Mouse (Mus musculus): ENCODE measurements at regions not wholly inside any gene's neighbourhood (a gene's known extent, or its start where the extent isn't known, plus 50 kb on each side); places are given as distances from the start of the nearest gene placed in this dataset.

DNA sequence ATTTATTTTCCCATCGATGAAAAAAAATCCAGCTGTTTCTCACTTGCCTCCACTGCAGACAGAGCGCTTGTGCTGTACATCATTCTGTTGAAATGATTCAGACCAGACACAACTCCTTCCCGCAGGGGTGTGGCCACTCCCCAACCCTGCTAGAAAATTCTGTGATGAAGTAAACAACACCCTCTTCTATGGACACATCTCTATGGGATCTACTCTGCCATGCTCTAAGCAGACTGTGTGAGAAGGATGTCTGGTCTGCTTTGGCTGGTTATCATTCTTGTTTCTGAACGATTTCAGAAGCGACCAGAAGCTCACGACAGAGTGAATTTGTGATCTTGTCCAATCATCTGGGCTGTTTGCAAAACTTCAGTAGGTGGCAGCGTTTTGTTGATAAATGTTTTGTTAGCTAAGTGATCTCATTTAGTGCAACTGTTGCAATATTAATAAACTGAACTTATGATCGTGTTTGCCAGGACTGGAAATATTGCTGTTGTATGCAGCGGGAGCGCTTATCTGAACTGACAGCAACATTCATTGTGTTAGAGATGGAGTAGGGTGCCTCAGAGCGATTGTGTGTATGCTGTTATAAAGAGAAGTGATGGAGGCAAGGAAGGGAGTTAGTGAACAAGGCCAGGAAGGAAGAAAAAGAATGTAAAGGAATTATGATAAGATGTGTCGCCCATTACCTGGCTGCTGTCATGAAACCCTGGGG is 605.2 kb upstream of the Nox3 start:
- DNase-seq, result no peak

DNA sequence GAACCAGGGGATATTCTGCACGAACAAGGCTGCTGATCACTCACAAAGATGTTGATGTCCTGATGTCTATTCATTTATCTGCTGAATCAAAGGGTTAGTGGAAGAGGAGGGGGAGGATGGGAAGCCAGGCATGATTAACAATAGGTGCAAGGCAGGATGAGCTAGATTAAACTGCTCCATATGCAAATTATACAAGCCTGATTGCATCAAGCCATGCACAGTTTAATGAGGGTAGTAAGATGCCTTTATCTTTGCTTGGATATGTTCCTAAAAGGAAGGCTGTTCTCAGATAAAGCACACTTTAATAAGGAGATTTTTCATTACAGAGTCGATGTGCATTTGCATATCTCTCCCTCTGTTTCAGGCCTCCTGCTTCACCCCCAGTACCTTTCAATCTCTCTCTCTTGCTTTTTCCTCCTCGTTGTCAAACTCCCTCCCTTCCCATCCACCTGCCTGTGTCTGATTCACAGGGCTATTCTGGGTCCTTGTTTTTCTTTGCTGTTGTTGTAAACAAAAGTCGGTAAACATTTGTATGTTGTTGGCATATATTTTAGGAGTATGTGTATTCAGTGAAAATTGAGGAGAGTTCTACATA is 615.8 kb upstream of the Nox3 start:
- no peak for DNase-seq

DNA sequence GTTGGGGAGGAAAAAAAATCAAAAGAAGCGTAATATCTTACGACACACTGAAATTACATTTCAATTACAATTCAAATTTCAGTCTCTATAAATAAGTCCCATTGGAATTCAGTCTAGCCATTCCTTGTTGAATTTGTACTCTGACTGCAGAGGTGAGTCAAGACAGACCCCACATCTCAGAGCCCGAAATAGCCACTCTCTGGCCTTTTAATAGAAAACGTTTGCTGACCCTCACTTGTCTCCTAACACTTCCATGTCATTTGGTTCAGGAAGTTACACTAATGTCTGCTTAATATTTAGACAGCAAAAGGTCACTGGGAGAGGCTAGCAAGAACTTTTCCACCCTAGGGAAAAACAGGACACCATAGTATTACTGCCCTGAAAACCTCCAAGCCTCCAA is 623.1 kb upstream of the Nox3 start:
- no peak for DNase-seq

DNA sequence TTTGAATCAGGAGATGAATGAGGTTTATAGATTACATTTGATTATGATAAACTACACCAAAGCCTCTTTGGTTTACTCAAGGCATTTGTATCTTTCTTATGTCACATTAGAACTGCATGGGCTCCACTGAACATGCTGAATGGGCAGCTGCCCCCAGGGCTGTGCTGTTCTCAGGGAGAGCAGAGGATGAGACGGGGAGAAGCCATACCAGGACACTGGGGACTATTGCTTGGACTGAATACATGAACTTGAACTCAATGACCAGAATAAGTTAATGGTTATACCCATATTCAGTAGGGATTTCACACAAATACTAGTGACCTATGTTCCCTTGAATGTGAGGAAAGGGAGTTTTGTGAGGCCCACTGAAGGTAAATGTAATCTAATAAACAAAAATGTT is 632.7 kb upstream of the Nox3 start:
- no peak for DNase-seq

DNA sequence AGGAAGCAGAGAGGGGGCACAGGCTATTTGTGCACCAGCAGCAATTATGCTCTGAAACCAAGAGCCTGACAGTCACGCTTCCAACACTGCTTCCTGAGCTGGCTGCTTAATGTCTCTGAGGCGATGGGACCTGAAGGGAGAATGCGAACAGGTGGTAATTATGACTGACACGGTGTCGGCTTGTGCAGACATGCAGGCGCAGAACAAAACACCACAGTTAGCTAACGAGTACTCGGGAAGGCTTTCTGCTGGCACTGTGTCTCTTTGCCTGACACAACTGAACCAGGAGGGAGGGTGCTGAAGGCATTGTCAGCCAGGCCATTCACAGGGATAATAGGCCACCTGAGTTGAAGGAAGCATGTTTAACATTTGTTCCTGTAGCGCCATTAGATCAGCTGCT is 635.6 kb upstream of the Nox3 start:
- no peak for DNase-seq

DNA sequence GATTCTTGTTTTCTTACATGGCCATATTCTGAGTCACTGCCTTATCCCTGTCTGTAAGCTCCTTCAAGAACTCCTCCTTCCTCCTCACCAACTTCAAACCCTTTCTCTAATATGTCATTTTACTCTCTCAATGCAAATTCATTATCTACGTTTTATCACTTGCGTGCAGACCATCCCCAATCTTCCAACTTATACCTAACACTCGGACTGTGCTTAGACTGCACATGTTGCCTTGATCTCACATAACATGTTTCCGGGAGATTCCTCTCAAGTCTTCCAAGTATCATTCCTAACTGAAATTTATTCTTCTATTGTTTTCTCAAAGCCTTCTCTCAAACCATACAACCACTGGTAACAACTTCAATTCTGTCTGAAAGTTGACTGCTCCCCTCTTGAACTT is 637.0 kb upstream of the Nox3 start:
- DNase-seq, result no peak

DNA sequence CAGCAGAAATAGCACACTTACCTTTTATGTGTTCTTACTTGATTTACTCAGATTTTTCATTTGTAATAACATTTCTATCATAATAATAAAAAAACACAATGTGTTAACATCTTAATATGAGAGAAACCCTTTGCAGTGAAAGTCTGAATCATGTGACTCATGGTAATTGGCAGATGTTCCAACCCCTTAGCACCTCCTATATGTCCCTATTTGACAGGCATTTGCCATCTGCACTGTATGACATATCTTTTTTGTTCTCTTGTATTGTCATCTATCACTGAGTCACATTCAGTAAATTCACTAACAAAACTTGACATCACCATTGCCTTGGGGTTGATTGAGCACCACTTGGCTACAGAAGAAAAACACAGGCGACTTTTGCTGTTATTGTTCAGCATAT is 641.1 kb upstream of the Arid1b start:
- DNase-seq, result no peak

DNA sequence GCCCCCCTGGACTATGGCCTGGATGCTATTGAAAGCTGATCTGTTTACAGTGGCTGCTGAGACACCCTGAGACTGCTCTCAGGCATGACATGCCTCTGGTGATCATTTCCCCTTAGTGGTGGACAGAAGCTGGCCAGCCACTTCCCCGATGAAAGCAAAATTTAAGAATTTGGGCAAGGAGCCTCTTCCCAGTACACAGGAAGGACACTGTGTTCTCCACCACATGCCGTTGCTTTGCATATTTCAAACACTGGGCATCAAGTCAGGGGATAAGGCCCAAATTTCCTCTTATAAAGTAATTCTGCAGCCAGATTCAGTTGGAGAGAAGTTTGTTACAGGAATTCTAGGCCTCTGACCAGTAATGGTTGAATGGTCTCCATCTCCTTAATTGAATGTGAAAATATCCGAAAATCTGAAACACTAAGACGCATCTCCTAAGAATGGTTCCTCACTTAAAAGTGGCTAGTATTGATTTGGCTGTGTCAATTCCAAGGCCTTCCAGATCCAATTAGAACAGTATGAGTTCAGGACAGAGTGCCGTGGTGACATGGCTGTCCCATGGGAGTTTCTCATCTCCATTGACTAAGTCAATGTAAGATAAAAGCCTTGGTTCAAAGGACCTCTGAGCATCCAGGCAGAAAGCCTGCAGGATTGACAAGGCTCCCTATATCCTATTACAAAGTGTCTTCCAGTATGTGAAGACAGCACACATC is 638.5 kb upstream of the Arid1b start:
- DNase-seq, result no peak

DNA sequence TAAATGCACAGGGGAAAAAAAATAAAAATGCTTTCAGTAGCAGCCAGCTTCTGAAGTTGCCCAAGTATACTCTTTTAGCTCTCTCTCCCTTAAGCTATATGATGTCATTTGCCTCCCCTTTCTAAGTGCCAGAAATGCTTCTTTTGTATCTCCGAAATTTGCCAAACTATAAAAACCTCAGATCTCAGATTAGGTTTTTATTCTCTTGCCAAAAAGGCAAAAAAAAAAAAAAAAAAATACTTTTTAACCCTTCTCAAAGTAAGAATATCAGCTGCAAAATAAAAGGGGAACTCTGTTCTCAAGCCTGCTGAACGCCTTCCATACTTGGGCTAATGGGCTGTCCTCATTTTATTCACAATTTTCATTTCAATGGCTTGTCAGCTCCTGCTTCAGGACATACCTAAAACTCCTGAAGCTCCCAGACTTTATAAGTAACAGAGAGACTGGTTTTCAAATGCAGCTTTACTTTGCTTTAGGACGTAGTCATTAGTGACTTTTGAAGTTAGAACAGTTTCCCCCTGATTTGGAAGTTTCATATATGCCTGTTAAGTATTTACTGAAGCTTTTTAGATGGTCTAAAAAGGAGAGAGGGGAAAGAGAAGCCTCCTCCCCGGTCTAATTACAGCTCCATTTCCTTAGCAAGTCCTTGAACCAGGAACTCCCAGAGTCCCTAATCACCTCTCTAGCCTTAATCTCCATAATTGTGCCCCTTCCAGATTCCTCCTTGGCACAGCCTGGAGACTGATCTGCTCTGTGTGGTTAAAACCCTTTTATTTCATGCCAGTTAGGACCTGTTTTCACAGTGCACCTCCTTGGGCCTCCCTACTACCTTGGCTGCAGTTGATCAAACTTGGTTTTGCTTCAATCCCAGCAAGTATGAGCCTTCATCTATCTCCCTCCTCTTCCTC is 633.5 kb upstream of the Arid1b start:
- no peak for DNase-seq

DNA sequence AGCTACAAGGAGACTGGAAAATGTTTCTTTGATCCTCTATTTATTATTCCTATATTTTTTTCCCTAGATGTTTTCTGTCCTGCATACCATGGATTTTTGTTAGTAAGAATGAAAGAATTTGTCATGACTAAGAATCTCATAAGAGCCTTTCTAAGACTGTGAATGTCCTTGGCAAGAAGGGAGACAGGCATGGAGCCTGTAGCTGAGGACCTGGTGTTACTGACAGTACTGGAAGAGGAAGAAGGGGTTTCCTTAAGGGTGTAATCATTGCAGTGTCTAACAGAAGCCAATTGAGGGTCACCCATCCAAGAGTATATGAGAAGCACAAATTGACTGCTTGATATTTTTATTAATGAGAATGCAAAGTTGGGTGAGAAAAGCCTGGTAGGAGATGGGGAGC is 628.3 kb upstream of the Arid1b start:
- no peak for DNase-seq

DNA sequence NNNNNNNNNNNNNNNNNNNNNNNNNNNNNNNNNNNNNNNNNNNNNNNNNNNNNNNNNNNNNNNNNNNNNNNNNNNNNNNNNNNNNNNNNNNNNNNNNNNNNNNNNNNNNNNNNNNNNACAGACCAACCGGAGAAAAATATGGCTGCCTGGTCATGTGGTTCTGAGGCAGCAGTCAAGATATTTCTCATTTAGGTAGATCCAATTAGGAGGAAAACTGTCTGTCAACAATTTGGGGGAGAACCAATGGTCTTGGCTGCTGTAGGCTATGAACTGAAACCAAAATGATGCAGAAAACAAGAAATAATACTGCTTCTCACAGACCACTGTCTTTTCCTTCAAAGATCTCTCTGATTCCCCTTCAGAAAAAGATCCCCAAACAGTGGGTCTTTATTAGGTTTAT is 613.7 kb upstream of the Arid1b start:
- DNase-seq, result no peak

DNA sequence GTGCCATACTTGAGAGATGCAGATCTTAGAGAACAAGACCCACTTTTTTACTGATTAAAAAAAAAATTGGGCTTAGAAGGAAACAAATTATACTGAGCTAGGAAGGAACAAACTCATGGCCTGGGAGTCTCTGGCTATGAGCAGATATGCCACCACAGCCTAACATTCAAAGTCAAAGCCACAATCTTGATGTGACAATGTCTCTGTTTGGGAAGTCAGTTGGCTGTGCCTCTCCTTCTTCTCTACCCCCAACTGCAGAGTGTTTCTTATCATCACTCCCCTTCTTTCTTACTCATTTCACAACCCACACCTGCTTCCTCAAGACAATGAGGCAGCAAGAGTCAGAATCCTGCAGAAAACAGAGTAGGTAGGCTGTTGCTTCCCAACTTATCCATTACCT is 613.3 kb upstream of the Arid1b start:
- no peak for DNase-seq

DNA sequence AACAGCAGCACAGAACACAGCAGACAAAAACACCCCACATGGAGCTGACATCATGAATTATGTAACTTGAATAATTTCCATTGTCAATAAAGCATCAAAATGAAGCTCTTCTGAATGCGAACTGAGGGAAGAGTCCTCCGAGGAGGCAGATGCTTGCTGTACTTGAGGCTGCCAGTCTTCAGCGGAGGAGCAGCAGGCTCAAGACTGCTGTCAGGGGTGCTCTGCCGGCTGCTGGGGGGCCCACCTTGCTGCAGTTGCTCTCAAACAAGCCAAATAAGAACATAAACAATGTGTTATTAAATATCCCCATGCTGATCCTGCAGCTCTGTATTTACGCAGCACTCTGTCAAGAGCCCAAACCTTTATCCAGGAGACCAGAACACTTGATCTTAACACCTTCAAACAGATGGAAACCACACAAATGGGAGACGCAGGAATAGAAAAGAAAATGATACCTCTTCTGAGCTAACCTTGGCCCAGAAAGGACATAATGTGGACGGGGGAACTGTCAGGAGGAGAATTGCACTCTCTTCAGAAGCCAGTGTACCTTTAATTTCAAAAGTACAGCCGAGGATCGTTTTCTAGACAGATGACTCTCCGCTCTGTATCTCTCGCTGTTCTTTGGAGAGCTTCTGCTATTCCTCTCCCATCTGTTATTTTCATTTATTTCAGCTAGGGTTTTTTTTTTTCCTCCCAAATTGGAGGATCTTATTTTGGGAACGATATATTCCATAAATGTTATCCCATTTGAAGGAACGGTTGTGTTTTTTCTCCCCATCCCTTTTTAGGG is 612.0 kb upstream of the Arid1b start:
- no peak for DNase-seq

DNA sequence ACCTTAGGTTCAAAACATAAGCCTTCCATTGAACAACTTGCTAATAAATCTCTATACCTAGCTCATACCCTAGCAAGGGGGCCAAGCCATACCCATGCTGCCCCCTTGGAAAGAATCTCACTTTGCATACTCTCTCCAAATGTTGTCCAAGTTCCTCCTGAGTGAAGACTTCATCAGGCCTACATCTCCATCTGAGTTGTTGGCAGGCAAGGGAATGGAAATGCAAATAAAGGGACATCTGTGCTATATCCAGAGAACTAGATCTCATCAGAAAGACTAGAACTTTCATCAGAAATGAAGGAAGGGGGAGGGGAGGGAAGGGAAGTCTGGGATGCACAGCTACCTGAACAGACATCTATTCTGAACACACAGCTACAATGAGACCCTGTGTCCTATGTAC is 611.4 kb upstream of the Arid1b start:
- DNase-seq, result no peak

DNA sequence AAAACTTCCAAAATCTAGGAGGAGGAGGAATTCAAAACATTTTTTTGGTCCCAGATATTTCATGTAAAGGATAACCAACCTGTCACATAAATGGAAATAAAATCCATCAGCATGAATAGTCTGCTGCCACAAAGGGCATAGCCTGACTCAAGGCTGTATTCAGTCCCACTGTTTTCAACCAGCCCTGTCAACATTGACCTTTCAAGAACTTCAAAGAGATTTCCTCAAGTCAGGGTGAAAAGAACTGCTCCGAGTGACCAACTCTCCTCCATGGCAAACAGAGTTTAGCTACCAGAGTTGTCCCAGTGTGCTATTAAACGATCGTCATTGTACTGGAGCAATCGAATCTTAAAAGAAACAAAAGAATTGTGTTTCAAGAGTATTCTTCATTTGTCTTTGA is 606.5 kb upstream of the Arid1b start:
- DNase-seq, result no peak

DNA sequence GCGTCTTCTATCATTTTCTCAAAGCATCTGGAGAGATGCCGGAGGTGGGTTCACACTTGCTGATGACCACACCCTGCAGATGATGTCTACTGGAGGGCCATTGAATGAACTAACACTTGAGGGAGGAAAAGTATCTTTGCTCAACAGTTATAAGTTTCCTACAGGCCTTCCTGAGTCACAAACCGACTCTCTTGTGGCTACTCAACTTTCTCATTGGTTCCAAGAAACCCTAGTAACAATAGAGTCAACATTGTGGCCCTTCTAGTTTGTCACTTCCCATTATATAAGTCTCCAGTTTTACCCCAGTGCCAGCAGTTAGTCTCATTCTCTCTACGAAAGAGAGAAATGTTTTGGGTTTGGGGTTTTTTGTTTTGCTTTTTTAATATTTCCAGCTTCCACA is 604.1 kb upstream of the Arid1b start:
- no peak for DNase-seq

DNA sequence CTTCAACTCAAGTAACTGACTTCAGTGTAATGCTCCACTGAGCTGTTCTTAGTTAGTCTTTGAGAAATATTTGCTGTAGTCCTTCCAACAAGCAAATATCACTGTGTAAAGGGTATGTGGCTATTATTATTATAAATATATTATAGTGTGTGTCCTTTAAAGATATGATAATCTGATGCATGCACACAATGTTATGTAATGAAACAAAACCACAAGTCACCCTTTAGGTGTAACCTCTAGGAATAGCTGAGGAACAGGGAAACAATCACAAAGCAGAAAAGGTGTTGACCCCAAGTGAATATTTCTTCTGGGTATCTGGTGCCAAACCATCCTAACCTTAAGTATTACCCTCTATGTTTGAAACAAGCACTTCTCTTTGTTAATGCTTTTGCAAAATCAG is 603.6 kb upstream of the Arid1b start:
- DNase-seq, result no peak

DNA sequence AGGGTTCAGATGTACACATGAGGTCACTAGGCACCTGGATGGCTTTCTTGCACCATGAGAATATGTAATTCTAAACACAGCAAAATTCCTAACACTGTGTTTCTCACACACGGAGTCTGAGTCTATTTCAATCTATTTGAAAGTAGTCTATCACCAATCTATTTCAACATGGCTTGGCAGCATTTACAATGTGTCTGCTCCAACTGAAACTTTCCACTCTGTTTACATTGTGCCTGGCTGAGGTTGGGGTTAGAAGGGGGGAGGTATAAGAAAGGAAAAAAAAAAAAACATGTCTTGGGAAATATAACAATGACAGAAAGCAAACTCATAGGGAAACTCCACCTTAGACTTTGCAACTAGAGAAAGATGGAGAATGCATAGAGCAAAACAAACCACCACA is 602.9 kb upstream of the Arid1b start:
- DNase-seq, result no peak

DNA sequence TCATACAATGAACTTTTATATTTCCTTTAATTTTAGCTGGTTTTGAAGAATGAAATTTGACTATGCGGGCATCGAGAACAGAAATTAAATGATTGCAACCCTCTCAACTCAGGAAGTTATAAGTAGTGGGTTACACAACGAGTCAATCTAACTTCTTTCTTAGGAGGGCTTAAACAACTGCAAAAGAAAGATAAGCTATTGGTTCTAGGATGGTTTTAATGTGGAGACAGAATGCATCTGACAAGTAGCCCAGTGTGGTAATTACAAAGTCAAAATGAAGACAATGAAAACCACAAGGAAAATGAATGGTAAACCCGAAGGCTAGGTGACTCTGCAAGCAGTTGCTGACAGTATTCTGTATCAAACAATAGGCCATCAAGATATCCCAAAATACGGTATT is 598.0 kb upstream of the Arid1b start:
- no peak for DNase-seq

DNA sequence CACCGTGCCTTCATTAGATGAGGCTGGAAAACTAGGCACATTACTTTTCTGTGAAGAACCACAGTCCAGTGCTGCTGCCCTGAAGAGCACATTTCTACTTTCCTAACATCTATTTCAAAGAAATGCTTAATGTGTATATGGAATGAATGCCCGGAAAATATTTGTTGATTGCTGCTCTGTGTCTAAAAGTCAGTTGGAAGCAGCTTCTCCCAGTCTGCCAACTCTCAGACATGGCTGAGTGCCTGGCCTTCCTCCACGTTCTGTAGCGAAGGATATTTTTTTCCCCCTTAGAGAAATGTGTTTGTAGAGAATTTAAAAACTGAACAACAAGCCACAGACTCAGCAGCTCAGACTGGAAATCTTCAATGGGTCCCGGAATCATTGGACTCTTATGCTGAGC is 576.4 kb upstream of the Arid1b start:
- peak; percentile 6 to 35 for DNase-seq

DNA sequence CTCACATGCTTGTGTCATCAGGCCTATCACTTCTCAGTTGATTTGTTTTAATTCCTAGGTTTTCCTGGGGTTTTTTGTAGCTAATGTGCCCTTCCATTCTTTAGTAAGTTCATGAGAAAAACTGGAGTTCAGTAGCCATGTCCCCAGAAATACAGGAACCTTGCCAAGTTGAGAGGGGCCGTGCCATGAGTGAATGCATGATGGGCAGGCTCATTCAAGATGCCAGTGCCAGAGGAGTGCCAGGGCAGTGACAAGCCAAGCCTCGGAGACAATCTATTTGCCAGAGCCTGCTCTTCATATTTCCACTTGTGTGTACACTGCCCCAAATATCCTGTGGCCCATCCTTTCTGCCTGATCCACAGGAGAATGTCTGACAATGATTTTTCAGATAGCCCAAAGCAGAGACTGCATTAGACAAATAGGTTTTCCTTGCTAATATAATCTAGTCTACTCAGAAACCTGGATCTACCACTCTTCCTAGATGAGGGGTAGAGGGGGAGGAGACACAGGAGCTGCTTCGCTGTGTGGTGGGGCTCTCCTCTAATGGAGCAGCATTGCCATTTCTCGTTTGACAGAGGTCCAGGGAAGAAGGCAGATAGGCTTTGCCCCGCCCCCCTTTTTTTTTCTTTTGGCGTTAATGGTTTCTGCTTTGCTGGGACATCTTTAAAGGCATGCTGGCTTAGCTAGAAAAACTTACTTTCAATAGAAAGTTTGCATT is 569.5 kb upstream of the Arid1b start:
- DNase-seq, result peak; percentile 72 to 74

DNA sequence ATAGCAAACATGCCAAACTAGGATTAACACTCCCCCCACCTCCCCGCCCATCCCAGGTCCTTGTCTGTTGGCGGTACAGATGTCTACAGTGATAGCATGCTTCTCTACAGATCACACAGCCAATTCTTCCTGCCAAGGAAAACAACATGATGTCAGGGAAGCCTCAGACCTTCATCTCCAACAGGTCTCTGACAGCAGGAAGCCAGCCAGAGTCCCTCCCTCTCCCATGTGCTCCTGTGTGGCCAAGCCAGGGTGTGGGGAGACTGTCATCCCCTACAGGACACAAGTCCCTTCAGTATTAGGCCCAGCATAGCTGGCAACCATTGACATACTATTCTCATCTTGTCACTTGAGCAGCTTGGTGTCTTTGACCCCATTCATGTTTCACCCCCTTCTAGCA is 568.8 kb upstream of the Arid1b start:
- DNase-seq, result peak; percentile 12 to 15

Measured in cerebellum, postnatal 14 days (tissue).